Mouse (Mus musculus) 3134 (cell line): ENCODE measurements around the gene Ugt2b5.
"Not testable (repeated sequence)": the region's sequence is repeated elsewhere in the genome, so short reads cannot be mapped to it uniquely, and the experiment has no call there.

Experiments used
- DNase-seq: peaks from one replicate; pipeline ENCODE4 v3.0.0-alpha.2; 2011; ENCODE audit warnings: low spot score; ENCODE audit not compliant: insufficient read length; ENCODE audit errors: extremely low read depth

The Ugt2b5 gene

DNA sequence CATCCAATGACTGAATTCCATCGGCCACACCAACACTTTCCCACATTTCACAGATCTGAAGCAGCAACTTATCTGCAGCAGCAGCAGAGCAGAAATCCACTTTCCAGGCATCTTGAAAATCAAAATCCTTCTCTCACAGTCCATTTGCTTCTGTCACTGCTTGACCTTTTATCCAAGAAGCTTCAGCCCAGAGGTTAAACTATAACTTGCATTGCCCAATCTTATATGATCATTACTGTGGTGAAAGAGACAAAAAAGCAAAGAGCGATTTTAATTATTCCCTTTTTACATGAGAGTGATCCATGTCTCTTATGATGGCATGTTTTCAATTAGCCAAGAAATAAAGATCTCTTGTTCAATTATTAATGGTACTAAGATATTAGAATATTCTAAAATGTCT lies at the start of gene Ugt2b5:
TSS of gene Ugt2b5 (minus strand) at position 123 of the 400 bp plus-strand sequence.
- DNase-seq: not testable (repeated sequence)

DNA sequence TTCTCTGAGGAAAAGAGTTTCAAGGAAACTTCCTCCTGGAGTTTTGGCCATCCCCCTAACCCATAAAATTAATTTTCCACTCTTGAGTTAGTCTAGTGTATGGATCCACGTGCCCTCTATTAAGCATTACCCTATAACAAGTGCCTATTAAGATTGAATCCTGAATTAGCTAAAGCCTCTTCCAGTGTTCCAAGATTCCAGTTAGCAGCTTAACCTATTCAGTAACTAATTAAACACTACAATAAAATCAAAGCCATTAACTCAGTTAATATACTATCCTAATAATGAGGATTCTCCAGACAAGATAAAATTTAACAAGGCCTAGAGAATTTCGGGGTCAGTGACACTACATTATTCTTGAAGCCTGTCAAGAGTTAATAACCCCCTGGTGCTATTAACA lies 35.7 kb upstream of the Ugt2b5 start:
- DNase-seq: not testable (repeated sequence)

DNA sequence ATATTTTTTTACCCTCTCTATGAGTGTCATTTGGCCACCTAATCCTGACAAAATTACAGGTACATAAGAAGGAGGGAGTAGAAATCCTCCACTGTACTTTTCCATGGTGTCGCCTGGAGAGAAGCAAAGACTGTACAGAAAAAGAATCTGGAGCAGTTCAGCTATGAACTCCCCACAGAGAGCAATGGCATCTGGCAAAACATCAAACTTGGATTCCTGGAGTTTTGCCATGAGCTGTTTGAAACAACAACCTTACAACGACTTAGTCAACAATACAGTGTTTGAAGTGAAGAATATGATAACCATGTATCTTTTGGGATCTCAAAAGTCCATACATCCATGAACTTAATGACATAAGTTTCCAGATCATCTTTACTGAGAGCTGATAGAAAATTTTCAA lies 34.6 kb upstream of the Ugt2b5 start:
- no peak for DNase-seq

DNA sequence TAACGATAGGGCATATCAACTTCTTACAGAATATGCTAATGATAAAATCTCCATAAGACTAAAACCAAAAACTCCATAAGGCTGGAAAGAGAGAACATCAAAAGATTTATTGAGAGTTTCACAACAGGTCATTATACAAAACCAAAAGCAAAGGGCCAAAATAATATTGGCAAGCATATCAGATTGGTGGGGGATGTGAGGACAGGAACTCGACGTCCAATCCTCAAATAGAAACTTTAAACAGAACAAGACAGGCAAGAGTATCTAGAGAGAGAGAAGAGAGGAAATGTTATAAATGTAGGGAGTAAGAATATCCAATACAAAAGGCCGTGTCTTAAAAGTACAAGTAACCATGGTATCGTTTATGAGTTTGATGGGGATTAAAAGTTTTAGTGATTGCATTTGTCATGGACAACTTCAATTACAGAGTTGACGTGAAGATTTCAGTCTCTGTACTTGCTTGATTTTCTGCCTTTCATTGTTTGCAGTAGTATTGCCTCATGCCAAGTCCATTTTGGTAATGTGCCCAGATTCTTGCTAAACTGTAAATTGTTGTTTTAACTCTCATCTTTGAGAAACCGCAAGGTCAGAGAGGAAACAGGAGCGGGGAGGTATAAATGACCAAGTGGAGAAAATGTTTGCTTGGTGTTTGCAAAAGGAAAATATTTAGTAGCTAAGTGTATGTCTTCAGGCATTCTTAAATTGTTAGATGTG lies 7.8 kb upstream of the Ugt2b5 start:
- no peak for DNase-seq

DNA sequence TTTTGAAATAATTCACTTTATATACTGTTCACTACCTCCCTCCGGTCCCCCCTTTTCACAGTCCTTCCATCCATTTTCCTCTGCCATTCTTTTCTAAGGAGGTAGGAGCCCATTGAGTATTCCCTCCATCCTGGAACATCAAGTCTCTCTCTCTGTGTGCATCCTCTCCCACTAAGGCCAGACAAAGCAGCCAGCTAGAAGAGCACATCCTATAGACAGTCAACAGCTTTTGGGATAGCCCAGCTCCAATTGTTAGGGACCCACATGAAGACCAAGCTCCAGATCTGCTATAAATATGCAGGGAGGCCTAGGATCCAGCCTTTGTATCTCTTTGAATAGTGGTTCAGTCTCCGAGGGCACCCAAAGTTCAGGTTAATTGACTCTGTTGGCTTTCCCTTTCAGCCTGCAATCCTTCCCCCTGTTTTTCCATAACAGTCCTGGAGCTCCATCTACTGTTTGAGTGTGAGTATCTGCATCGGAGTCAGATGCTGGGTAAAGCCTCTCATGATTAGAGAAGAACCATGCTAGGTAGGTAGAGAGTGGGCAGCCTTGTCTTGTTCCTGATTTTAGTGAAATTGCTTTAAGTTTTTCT lies 2.8 kb upstream of the Ugt2b5 start:
- DNase-seq: no peak

DNA sequence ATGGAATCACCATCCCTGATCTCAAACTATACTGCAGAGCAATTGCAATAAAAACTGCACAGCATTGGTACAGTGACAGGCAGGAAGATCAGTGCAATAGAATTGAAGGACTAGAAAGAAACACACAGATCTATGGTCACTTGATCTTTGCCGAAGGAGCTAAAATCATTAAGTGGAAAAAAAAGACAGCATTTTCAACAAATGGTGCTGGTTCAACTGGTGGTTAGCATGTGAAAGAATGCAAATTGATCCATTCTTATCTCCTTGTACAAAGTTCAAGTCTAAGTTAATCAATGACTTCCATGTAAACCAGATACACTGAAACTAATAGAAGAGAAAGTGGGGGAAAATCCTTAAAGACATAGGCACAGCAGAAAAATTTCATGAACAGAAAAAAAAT lies 36.4 kb downstream of the Ugt2b5 start:
- DNase-seq: not testable (repeated sequence)

DNA sequence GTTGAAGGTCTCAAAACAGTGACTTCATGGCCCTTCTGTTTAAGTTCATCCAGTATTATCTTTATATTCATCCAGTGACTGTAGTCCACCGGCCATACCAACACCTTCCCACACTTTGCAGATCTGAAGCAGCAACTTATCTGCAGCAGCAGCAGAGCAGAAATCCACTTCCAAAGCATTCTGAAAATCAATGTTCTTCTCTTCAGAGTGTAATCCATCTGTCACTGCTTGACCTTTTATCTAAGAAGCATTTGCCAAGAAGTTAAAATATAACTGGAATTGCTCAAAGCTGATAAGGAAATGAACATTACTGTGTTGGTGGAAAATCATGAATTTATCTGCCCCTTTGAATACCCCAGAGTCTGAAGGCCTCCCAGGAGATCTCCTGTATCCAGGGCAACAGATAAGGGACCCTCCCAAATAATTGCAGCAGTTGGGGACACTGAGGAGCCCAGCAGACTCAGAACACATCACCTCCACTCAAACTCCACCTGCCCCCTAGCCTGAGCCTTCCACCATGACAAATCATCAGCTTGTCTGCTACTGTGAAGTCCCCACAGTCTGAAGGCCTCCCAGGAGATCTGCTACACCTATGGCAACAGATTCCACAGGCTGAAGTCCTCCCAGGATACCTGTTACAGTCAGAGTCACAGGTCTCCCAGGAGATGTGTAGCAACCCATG lies 47.6 kb downstream of the Ugt2b5 start, which contains the start of gene Ugt2b36:
TSS of gene Ugt2b36 (minus strand) at position 210 of the 682 bp plus-strand sequence.
- DNase-seq: no peak

DNA sequence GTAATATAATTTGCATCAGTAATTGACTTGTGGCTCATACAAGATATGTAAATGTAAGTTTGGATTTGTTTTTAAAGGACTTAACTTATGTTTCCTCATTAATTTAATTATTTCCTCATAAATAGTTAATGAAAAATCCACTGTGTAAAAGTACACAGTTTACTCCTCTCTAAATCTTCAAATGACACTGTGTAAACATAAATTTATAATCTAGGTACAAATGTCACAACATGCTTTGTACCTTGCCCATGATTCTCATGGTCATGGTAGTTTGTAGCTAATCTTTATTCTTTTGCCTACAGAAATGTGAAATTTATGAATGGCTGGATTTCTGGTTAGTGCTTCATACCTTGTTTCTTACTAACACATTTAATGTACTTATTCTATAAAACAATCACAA lies 49.0 kb downstream of the Ugt2b5 start:
- DNase-seq: no peak

DNA sequence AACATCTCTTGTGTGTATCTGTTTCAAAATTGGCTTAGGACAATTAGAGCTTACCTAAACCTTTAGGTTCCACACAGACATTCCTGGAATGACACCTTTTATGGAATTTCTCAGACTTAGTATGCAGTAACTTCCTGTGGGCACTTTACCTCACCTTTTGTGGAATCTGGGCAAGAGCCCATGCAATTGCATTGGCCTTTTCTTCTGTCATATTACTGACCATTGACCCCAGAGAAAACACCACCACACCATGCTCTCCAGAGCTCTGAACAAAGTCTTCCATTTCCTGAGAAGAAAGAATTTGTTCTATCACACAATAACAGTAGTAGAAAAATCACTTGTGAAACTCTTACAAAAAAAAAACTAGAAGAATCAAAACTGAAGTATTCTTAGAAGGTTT lies 50.9 kb downstream of the Ugt2b5 start:
- no peak for DNase-seq

DNA sequence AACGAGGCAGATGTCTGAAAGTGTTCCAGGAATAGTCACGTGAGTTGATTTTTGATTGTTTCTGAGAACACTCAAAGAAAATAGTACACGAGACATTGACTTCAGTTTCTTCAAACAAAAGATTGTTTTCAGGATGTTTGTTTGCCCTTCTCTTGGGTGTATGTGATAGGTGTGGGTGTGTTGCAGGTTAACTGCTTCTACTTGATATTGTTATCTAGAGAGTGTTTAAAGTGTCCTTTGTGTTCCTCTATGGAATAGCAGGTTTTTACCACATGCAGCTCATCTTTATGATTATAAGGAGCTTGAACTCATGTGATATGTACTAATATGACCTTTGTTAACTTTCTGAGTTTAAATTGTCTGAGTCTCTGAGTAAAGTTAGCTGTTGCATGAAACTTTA lies 53.8 kb downstream of the Ugt2b5 start:
- no peak for DNase-seq
